Mouse (Mus musculus) testis, adult 2 months (tissue): ENCODE results near the gene Zfp316.

Source experiments
- CTCF ChIP-seq: fragments of 200-500 bp; IDR thresholded peaks from 2 replicates; pipeline ENCODE4 v1.5.1; 2012; ENCODE audit warnings: low read depth, mild to moderate bottlenecking, inconsistent platforms, low read length, moderate library complexity; ENCODE audit not compliant: control insufficient read depth, insufficient read depth, insufficient replicate concordance
- POLR2A ChIP-seq: fragments of 200-500 bp; IDR thresholded peaks from 2 replicates; pipeline ENCODE4 v1.6.1; 2012; ENCODE audit warnings: low read depth, mild to moderate bottlenecking, inconsistent platforms, low read length, moderate library complexity; ENCODE audit not compliant: control insufficient read depth

DNA sequence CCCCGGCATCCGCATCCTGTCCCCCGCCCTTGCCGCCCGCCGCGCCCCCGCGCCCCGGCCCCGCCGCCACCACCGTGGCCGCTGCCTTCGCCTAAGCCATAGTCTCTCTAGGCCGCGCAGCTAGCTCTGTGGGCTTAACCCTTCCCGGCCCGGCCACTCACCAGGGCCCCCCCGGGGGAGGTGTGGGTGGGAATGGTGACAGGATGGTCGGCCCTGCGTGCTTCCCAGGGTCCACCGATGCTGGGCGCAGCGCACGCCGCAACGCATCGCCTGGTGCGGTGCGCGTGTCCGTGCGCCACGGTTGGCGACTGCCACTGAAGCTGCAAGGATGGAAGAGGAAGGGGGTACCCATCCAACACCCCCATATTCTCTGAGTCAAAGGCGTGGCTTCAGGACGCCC is 23.6 kb upstream of the Zfp316 start, which contains the start of gene Zfp853:
- no peak for TF ChIP-seq POLR2A
- TF ChIP-seq CTCF, result no peak
